Mouse (Mus musculus) CD4-positive, CD25-positive, alpha-beta regulatory T cell, adult 2 months (primary cell): ENCODE results near the gene Cmklr1.

Experiments used
- DNase-seq: peaks from one replicate; pipeline ENCODE4 v3.0.0-alpha.2; 2012; ENCODE audit warnings: low read depth, low spot score

The Cmklr1 gene

GRCm38 (mm10) chr5:113652215-113652614, 2.0 kb upstream of the Cmklr1 start:
- DNase-seq = no peak

GRCm38 (mm10) chr5:113648647-113649211, 1.5 kb downstream of the Cmklr1 start:
- DNase-seq = no peak

GRCm38 (mm10) chr5:113647141-113647540, 3.1 kb downstream of the Cmklr1 start:
- DNase-seq = no peak

- no peak for DNase-seq
These were observed 5.7 kb downstream of the Cmklr1 start for GRCm38 (mm10) chr5:113644520-113644919.

- peak; percentile 48 for DNase-seq
These were observed 6.9 kb downstream of the Cmklr1 start for GRCm38 (mm10) chr5:113643107-113643848.

GRCm38 (mm10) chr5:113641066-113641465, 9.2 kb downstream of the Cmklr1 start:
- no peak for DNase-seq

- no peak for DNase-seq
These were observed 11.1 kb downstream of the Cmklr1 start for GRCm38 (mm10) chr5:113639126-113639525.

GRCm38 (mm10) chr5:113638055-113638454, 12.2 kb downstream of the Cmklr1 start:
- DNase-seq = no peak

- no peak for DNase-seq
These were observed 12.6 kb downstream of the Cmklr1 start for GRCm38 (mm10) chr5:113637631-113638030.

- DNase-seq = no peak
These were observed 14.2 kb downstream of the Cmklr1 start for GRCm38 (mm10) chr5:113635861-113636565.

- DNase-seq = no peak
These were observed 15.2 kb downstream of the Cmklr1 start for GRCm38 (mm10) chr5:113634887-113635610.

GRCm38 (mm10) chr5:113634024-113634651, 16.1 kb downstream of the Cmklr1 start:
- no peak for DNase-seq

GRCm38 (mm10) chr5:113633037-113633714, 17.1 kb downstream of the Cmklr1 start:
- no peak for DNase-seq

GRCm38 (mm10) chr5:113630116-113630515, 20.1 kb downstream of the Cmklr1 start:
- DNase-seq = no peak

- no peak for DNase-seq
These were observed 21.0 kb downstream of the Cmklr1 start for GRCm38 (mm10) chr5:113629248-113629647.

- no peak for DNase-seq
These were observed 22.3 kb downstream of the Cmklr1 start for GRCm38 (mm10) chr5:113627820-113628437.

GRCm38 (mm10) chr5:113626991-113627390, 23.2 kb downstream of the Cmklr1 start:
- DNase-seq = no peak

- DNase-seq = no peak
These were observed 23.9 kb downstream of the Cmklr1 start for GRCm38 (mm10) chr5:113626352-113626751.

GRCm38 (mm10) chr5:113625068-113625467, 25.2 kb downstream of the Cmklr1 start:
- no peak for DNase-seq

- DNase-seq = no peak
These were observed 27.2 kb downstream of the Cmklr1 start for GRCm38 (mm10) chr5:113623052-113623451.

- DNase-seq = peak; percentile 11
These were observed 29.2 kb downstream of the Cmklr1 start for GRCm38 (mm10) chr5:113620999-113621398.
